Mouse (Mus musculus): ENCODE results near the gene BC049715. TPM values are rescaled to one million over a fixed set of nuclear protein-coding genes. Genes with fewer than 3 reads are reported as not detected.
A peak's percentile ranks its signal among the peaks of the same experiment; 100 is the strongest.
"Not testable (repeated sequence)": the region's sequence is repeated elsewhere in the genome, so short reads cannot be mapped to it uniquely, and the experiment has no call there.

BC049715 gene
- polyA plus RNA-seq (2016; fragmentation: Nextera tagmentation; extraction: Ambion mirVana) = 1.3 and 2.5 TPM in 2 replicates

DNA sequence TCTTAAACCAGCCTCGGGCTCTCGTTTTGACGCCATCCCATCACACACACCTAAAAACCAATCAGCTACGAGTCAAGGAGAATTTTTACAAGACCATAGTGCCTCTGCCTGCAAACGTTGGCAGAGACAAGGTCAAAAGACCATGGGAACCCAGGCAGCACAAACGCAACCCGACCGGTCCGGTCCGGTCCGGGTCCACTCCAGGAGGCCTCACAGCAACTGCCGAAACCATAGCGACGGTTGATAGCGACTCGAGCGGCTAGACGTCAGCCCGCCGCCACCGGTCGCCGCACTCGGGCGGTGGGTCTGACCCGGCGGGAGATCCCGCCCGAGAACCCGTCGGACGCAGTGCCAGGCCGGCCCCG lies at the start of gene BC049715:
Gene BC049715 (plus strand): TSS at position 111 of the 365 bp plus-strand sequence.
- H3K4me2 ChIP-seq (replicated peaks) = peak within 1 kb of the TSS; percentile 71
- peaks cover 9% of the 10 kb centered on the region for H3K4me1 ChIP-seq
- no peaks in the 10 kb centered on the region for H3K9me3 ChIP-seq (replicated peaks)
- H3K9ac ChIP-seq = peak within 1 kb of the TSS; percentile 97
- no peak for ATAC-seq (ENCODE audit: low FRiP score)
- WGBS = under 1% methylated on average over 34 of the region's 34 CpGs
- H3K36me3 ChIP-seq = peaks cover 23% of the 10 kb centered on the region
- peak within 1 kb of the TSS; percentile 86 for H3K27ac ChIP-seq
- H3K27me3 ChIP-seq = peaks cover 4% of the 10 kb centered on the region
- H3K4me3 ChIP-seq = peak within 1 kb of the TSS; percentile 100

DNA sequence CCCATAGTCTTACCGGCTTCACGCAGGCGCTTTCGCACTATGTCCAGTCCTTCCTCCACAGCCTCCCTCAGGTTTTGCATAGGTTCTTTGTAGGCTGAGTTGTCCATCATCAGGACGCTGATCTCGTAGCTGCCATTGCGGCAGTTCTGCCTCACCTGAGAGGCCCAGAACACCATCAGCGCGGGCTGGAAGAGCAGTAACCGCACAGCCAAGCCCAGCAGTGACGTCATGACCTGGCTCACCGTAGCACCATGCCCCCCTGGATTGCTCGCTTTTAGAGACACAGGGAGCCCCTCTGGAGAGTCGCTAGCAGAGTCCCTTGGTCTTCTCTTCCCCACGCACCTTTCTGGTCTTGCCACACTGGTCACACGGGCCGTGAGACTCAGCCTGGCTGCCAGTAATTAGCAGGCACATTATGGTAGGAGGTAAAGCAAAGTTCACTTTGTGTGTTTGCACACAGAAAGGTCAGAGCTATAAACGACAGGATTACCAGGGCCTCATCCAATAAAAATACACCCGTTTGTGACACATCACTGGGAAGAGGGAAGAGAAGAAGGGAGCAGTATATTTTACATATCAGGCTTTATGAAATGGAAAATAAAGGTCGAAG lies 45.9 kb upstream of the BC049715 start, which contains the start of gene Gucy2c:
Gene Gucy2c (minus strand): TSS at position 389 of the 610 bp plus-strand sequence.
- Histone ChIP-seq H3K4me3 (no peak within 1 kb of the TSS), H3K4me2 (replicated peaks) (no peak within 1 kb of the TSS), H3K27ac (no peak within 1 kb of the TSS), H3K9me3 (replicated peaks) (no peaks in the 10 kb centered on the region), H3K9ac (no peak within 1 kb of the TSS), H3K27me3 (no peaks in the 10 kb centered on the region), H3K4me1 (no peaks in the 10 kb centered on the region), H3K36me3 (no peaks in the 10 kb centered on the region)
- no peak for ATAC-seq (ENCODE audit: low FRiP score)
- WGBS = 84% methylated on average over 20 of the region's 20 CpGs

DNA sequence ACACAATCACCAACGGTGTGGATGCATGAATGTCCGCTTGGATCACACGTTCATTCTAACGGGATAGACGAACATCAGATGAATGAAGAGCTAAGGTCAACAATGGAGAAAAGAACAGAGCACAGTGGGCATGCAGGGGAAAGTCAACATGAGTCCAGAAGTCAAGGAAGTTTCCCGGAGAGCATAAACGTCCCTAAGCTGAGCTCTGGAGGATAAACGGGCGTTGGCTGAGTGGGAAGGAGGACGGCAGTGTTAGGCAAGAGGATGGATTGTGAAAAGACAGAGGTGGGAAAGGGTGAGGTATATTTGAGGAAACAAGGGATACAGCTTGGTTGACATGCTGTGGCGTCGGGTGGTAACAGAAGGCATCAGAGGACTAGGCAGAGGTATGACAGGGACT lies 45.3 kb upstream of the BC049715 start:
- no peak overlapping the region for H3K4me3 ChIP-seq
- no peaks in the 10 kb centered on the region for H3K27me3 ChIP-seq
- H3K36me3 ChIP-seq = no peaks in the 10 kb centered on the region
- WGBS = 79% methylated on average over 12 of the region's 12 CpGs
- no peak overlapping the region for H3K4me2 ChIP-seq (replicated peaks)
- no peaks in the 10 kb centered on the region for H3K4me1 ChIP-seq
- no peak for ATAC-seq (ENCODE audit: low FRiP score)
- no peak overlapping the region for H3K27ac ChIP-seq
- H3K9ac ChIP-seq = no peak overlapping the region
- no peaks in the 10 kb centered on the region for H3K9me3 ChIP-seq (replicated peaks)

DNA sequence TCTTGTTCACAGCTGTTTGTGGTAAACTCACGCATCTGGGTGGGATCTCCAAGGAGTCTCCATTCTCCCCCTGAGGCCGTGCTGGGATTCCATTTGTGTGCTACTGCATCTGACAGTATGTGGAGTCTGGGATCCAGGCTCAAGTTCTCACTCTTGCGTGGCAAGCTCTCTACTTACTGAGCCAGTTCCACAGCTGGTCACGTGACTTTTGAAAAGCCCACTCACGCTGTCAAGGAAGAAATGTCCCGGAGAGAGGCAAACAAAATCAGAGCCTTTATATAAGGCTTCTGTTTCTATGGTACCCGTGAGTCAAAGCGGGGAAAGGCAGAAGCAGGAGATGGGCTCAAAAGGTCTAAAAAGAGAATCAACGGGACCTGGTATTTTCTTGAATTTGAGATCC lies 44.7 kb upstream of the BC049715 start:
- H3K9me3 ChIP-seq (replicated peaks) = no peaks in the 10 kb centered on the region
- no peak overlapping the region for H3K9ac ChIP-seq
- H3K4me3 ChIP-seq = no peak overlapping the region
- no peaks in the 10 kb centered on the region for H3K4me1 ChIP-seq
- no peaks in the 10 kb centered on the region for H3K27me3 ChIP-seq
- H3K36me3 ChIP-seq = no peaks in the 10 kb centered on the region
- 73% methylated on average over 9 of the region's 9 CpGs for WGBS
- no peak overlapping the region for H3K4me2 ChIP-seq (replicated peaks)
- H3K27ac ChIP-seq = no peak overlapping the region
- no peak for ATAC-seq (ENCODE audit: low FRiP score)

DNA sequence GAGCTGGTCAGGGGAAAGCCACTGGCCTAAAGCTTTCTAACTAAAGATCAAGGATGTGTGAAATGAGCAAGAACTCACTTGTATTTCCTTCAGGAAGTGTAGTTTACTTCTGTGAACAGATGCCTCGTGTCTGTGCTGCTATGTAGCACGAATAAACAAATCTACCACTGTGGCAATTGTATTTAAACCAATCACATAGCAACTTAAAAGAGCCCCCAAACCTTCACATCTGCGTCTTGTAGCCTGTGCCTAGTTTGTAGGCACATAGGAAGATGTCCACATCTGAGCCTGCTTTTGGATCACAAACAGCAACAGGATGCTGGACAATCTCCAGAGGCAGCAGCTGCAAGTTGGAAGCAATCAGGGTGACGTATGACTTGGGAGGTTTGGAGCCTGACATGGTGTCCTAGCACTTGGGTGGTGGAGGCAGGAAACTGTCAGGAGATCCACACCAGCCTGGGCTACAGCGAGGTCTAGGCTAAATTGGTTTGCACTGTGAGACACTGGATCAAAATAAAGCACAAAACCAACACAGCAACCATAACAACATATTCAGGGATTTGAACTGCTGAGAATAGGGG lies 37.9 kb upstream of the BC049715 start:
- no peak for ATAC-seq (ENCODE audit: low FRiP score)
- Histone ChIP-seq H3K9ac (no peak overlapping the region), H3K4me3 (no peak overlapping the region), H3K27me3 (peaks cover 4% of the 10 kb centered on the region), H3K4me2 (replicated peaks) (no peak overlapping the region), H3K9me3 (replicated peaks) (no peaks in the 10 kb centered on the region), H3K36me3 (no peaks in the 10 kb centered on the region), H3K4me1 (peaks cover 10% of the 10 kb centered on the region; the same call in 1 of the 2 replicates), H3K27ac (no peak overlapping the region)
- 79% methylated on average over 5 of the region's 5 CpGs for WGBS

DNA sequence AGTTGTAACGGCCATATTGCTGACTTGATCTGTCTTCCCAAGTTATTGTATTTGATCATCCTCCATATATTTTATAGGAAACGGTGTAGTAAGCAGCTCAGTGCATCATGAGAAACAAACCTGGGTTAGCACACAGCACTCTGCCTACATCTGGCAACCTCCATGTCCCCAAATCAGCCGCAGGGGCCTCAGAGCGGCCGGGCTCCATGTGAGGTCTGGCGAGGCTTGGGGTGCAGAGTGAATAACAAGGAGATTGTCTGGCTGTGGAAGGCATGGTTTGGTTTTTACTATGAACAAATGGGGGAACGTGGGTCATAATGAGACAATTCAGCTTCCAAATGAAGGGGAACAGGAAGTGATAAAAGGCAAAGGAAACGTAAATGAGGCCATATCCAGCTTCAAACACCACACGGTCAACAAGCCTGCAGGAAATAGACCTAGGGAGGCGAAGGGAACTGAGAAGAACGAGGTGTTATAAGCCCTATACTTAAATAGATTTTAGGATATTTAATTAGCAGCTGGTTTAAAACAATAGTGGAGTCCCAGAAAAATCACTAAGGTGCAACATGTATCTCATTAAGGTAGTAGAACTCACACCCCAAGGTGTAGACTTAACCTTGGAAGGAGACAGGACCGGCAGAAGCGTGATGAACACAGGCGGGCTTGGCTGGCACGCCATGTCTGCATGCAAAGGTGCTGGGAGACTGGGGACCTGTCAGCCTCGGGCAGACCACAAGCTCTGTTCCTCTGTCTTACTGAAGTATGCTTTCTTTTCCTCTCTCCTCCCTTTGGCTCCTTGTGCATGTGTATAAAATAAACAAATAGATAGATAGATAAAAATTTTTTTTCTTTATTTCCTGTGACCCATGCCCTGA lies 34.3 kb upstream of the BC049715 start:
- 28% methylated on average over 16 of the region's 16 CpGs for WGBS
- ATAC-seq (ENCODE audit: low FRiP score) = 0 out of 2 replicates have a peak, but pooled peaks have one; percentile 22
- peak overlapping the region; percentile 32; the same call in 1 of the 2 replicates for H3K4me3 ChIP-seq

DNA sequence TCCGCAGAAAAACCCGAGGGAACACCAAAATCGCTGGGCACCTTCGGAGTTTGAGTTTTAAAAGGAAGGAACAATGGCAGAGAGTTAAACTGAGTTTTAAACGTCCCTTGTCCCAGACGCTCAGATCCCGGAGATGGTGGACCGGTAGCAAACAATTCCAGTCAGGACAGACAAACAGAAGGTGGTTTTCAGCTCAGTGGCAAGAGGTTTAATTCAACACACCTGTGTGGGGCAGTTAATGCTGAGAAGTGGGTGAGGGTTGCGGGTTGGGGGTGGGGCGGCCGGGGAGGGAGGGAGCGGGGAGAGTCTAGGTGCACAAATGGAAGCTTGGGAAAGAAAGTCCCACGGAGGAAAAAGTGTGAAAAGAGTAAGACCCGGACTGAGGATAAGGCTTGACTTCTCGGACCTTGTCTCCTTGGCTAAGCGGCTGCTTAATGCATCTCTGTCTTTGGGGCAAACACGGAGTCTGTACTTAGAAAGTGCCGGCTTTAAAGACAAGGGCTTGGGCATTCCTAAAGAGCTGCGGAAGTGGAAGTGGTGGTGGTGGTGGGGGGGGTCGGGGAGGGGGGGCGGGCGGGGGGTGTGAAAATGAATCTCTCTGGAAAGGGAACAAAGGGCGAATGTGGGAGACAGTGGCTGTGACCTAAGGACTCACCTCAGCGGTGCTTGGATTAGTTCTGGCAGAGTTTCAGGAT lies 33.4 kb upstream of the BC049715 start:
- H3K4me2 ChIP-seq (replicated peaks) = peak overlapping the region; percentile 70
- H3K36me3 ChIP-seq = no peaks in the 10 kb centered on the region

More for the DNA sequence above, 34.3 kb upstream of the BC049715 start:
- Histone ChIP-seq H3K9me3 (replicated peaks) (no peaks in the 10 kb centered on the region), H3K27me3 (peaks cover 4% of the 10 kb centered on the region), H3K4me1 (peaks cover 10% of the 10 kb centered on the region; the same call in 1 of the 2 replicates), H3K9ac (no peak overlapping the region; the same call in 1 of the 2 replicates), H3K4me2 (replicated peaks) (peak overlapping the region; percentile 70), H3K27ac (no peak overlapping the region), H3K36me3 (no peaks in the 10 kb centered on the region)

DNA sequence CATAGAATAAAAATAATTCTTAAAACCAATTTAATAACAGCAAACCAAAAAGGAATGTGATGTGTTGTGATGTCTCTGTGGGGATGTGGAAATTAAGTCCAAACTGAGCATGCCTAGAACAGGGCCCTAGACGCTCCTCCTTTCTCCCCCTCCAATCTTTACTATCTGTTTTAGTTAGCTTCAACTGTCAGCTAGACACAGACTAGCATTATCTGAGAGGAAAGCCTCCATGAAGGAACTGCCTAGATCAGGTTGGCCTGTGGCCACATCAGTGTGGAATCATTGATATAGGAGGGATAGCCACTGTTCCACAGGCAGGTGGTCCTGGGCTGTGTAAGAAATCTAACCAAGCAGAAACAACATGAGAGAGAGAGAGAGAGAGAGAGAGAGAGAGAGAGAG lies 32.3 kb upstream of the BC049715 start:
- ATAC-seq (ENCODE audit: low FRiP score) = no peak
- 50% methylated on average over 1 of the region's 1 CpGs for WGBS
- no peak overlapping the region for H3K4me2 ChIP-seq (replicated peaks)

More for the DNA sequence above, 33.4 kb upstream of the BC049715 start:
- Histone ChIP-seq H3K9ac (peak overlapping the region; percentile 54), H3K9me3 (replicated peaks) (no peaks in the 10 kb centered on the region), H3K27me3 (peaks cover 4% of the 10 kb centered on the region), H3K4me3 (peak overlapping the region; percentile 32), H3K27ac (no peak overlapping the region), H3K4me1 (peaks cover 10% of the 10 kb centered on the region; the same call in 1 of the 2 replicates)
- peak; percentile 40; the same call in 1 of the 2 replicates for ATAC-seq (ENCODE audit: low FRiP score)
- under 1% methylated on average over 24 of the region's 24 CpGs for WGBS

DNA sequence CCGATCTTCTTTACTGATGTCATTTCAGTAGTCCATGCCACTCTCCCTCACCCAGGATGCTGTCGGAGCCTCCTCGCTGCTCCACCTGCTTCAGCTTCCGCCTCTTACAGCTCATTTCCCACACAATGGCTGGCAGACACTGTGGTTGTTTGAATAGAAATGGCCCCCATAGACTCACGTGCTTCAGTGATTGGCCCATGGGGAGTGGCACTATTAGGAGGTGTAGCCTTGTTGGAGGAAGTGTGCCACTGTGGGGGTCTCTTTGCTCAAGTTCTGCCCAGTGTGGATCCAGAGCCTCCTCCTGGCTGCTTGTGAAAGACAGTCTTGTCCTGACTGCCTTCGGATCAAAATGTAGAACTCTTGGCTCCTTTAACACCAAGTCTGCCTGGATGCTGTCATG lies 31.6 kb upstream of the BC049715 start:
- Histone ChIP-seq H3K9ac (no peak overlapping the region), H3K36me3 (no peaks in the 10 kb centered on the region), H3K4me2 (replicated peaks) (no peak overlapping the region), H3K4me3 (no peak overlapping the region), H3K27ac (no peak overlapping the region), H3K9me3 (replicated peaks) (no peaks in the 10 kb centered on the region), H3K27me3 (peaks cover 4% of the 10 kb centered on the region), H3K4me1 (peaks cover 10% of the 10 kb centered on the region; the same call in 1 of the 2 replicates)
- no peak for ATAC-seq (ENCODE audit: low FRiP score)
- 63% methylated on average over 6 of the region's 6 CpGs for WGBS

More for the DNA sequence above, 32.3 kb upstream of the BC049715 start:
- Histone ChIP-seq H3K36me3 (no peaks in the 10 kb centered on the region), H3K9me3 (replicated peaks) (no peaks in the 10 kb centered on the region), H3K4me1 (peaks cover 10% of the 10 kb centered on the region; the same call in 1 of the 2 replicates), H3K27me3 (peaks cover 4% of the 10 kb centered on the region), H3K27ac (no peak overlapping the region), H3K9ac (no peak overlapping the region), H3K4me3 (no peak overlapping the region)

DNA sequence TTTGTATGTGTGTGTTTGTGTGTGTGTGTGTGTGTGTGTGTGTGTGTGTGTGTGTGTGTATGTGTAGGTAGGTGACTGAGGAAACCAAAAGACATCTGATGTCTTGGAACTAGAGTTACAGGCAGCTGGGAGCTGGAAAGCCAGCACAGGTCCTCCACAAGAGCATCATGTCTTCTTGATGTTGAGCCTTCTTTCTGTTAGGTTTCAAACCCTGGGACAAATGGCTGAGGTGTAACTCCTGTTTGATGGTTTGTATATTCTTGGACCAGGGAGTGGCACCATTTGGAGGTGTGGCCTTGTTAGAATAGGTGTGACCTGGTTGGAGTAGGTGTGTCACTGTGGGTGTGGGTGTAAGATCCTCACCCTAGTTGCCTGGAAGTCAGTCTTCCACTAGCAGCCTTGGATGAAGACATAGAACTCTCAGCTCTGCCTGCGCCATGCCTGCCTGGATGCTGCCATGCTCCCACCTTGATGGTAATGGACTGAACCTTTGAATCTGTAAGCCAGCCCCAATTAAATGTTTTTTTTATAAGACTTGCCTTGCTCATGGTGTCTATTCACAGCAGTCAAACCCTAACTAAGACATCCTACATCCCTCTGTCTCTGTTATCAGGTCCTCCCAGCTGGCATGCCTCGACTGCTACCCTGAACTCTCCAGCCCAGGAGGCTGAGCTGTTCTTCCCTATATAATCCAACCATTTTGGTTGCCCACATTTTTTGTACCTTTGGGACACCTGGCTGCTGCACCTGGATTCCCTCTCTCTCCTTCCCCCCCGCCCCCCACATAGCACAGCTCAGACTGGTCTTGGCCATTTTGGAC lies 29.3 kb upstream of the BC049715 start:
- H3K9me3 ChIP-seq (replicated peaks); H3K9ac ChIP-seq; H3K27ac ChIP-seq; H3K4me2 ChIP-seq (replicated peaks); H3K4me3 ChIP-seq; ATAC-seq (ENCODE audit: low FRiP score); H3K27me3 ChIP-seq; H3K36me3 ChIP-seq: not testable (repeated sequence)
- 82% methylated on average over 3 of the region's 3 CpGs for WGBS
- peaks cover 13% of the 10 kb centered on the region for H3K4me1 ChIP-seq

DNA sequence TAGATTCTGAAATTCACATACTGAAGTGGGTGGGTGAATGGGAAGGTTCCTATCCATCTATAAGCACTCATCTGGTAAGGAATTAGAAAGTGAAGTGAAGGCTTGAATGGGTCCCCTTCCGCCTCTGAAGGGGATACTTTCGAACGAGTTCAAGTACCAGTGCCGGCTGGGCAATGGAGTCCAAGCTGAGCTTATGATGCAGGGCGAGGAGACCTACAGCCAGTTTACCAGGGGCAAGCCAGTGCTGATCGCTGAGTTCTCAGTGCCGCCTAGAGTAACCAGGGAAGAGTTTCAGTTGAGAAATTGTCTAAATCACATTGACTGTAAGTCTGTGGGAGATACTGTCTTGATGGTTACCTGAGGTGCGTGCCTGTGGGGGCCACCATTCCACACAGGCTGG lies 26.7 kb upstream of the BC049715 start:
- no peak overlapping the region for H3K4me3 ChIP-seq
- no peak overlapping the region for H3K4me2 ChIP-seq (replicated peaks)
- H3K36me3 ChIP-seq = no peaks in the 10 kb centered on the region
- ATAC-seq (ENCODE audit: low FRiP score) = no peak
- no peaks in the 10 kb centered on the region; the same call in 1 of the 2 replicates for H3K27me3 ChIP-seq
- no peak overlapping the region for H3K9ac ChIP-seq
- 91% methylated on average over 8 of the region's 8 CpGs for WGBS
- H3K4me1 ChIP-seq = peaks cover 11% of the 10 kb centered on the region
- H3K27ac ChIP-seq = no peak overlapping the region
- H3K9me3 ChIP-seq (replicated peaks) = no peaks in the 10 kb centered on the region

All from hindbrain, embryonic 12.5 days (tissue).